Mouse (Mus musculus) gastrocnemius, adult 8-10 months (tissue): ENCODE data around the gene Ercc5. TPM values are rescaled to one million over a fixed set of nuclear protein-coding genes. Genes with fewer than 3 reads are reported as not detected.

Source experiments
- DNase-seq, 2 experiments: peaks; one replicate each; pipeline ENCODE4 v3.0.0; 2022; ENCODE audit warnings: low spot score in 2 of 2
- total RNA-seq, 4 experiments: library from RNA; stranded (reverse); gene quantifications; 2 replicates each; pipeline ENCODE4 v1.2.4; 2022

Gene Ercc5
- total RNA-seq, 4 experiments from 2014 or later = 9.1 to 16.4 (median 13.7) TPM

DNA sequence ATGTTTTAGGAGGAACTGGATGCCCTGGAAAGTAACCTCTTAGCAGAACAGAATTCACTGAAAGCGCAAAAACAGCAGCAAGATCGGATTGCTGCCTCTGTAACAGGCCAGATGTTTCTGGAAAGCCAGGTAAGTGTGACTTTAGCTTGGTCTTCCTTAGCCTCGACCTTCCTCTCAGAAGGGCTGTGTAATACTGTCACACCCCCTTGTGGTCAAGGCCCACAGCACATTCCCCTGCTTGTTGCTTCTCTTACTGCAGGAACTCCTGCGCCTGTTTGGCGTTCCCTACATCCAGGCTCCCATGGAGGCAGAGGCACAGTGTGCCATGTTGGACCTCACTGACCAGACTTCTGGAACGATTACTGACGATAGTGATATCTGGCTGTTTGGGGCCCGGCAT is 26.4 kb downstream of the Ercc5 start:
- DNase-seq = no peak

DNA sequence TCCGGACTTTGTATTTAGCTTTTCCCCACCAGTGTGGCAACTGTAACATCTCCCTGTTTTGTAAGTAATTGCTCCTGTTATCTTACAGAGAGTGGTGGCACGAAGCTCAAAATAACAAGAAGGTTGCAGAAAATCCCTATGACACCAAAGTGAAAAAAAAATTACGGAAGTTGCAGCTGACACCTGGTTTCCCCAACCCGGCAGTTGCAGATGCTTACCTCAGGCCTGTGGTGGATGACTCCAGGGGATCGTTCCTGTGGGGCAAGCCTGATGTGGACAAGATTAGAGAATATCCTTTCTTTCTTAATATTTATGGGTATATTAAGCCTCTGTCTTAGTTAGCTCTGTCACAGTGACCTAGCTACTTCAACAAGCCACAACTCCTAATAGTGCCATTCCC is 30.5 kb downstream of the Ercc5 start:
- no peak for DNase-seq

DNA sequence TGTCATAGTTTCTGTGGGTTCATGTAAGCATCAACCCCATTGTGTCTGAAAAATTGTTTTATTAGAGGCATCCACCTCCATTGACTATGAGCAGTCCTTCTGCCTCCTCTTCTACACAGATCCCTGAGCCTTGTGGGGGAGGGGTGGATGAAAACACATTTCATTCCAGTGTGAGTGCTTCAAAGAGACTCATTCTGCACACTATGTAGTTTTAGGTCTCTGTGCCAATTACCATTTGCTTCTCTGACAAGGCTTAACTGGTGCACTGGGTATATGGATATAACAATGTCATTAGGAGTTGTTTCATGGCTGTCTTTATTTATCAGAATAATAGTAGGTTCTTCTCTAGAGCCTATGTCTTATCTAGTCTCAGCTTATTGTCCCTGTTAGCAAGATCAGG is 38.9 kb downstream of the Ercc5 start:
- DNase-seq = no peak

DNA sequence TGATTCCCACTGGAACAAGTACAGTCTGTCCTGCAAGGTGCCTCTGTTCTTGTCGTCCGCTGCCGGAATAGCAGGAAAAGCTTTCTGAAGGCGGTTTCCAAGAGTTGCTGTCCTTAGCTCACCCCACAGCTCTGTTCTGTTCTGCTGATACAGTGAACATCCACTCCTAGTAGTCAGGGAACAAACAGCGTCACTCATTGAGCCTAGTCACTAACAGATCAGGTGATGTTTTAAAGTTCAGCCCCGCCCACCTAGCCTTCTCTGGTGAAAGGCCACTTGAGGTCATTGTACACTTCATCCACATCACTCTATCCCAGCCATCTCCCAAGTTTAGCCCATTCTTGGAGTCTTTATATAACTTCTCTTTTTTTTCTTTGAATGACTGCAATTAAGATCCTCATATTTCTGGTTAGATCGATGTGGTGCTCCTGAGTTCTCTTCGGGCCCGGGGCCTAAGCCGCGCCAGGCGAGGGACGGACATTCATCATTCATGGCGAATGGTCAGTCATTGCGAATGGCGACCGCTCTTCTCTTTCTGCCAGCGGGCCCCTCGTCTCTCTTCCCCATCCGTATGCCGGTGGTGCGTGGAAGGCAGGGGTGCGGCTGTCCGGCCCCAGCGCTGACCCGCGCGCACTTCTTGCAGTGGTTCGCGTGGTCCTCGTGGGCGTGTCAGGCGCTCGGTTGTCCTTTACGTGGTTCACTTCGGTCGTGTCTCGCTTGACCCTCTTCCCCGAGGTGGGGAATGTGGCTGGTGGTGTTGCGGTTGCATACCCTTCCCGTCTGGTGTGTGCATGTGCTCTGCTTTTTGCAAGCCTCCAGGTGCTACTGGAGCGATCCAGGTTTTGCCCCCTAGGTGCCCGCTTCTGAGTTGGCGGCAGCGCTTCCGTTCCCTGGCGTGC is 51.0 kb downstream of the Ercc5 start:
- DNase-seq = peak; percentile 52 to 68

GRCm38 (mm10) chr1:44202876-44203275 is 55.3 kb downstream of the Ercc5 start:
- DNase-seq = no peak

GRCm38 (mm10) chr1:44214443-44214842 is 66.9 kb downstream of the Ercc5 start:
- DNase-seq = no peak

DNA sequence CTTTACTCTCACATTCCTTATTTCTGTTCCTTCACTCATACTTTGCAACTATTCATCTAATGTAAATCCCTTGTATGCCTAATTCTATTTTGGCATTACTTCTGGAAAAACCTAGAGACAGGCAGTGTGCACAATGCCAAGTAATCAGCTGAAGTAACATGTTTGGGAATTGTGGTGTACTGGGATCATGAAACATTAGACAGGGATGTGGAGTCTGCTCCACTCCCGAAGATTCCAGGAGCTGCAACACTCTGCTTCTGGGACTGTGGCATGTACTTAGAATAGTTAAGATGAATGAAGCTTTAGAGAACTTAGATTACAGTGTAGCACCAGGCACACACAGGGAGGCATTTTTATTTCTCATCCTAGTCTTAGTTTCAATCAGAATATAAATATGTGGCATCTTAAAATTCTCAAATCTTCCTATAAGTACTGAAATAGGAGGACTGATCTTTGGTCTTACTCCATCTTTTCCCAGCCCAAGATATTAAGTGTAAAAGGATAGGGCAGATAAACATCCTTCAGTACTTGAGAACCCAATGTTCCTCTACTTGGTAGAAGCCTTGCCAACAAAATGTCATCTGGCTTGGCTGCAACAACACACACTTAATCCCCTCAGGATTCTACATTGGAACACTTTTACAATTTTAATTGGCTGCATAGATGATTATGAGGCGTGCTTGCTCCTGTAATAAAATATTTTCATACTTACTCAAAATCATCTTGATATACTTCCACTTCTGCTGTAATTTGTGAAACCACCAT is 69.0 kb downstream of the Ercc5 start:
- DNase-seq = peak; percentile 10 to 38

DNA sequence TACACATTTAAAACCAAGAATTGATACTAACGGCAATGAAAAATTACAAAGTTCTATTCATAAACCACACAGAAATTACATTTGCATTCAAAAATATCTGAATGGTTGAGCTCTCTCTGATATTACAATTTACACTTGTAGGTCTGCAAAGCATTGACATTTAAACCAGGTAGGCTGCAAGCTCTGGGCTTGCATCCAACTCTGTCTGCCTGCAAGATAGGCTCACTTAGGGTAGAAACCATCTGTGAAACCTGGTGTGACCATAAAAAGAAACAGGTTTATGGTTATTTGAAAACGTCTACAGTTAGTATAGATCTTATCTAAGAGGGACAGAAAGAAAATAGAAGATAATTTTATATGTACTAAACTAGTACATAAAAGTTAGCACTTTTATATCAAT is 69.6 kb downstream of the Ercc5 start:
- peak; percentile 12 to 13 for DNase-seq

DNA sequence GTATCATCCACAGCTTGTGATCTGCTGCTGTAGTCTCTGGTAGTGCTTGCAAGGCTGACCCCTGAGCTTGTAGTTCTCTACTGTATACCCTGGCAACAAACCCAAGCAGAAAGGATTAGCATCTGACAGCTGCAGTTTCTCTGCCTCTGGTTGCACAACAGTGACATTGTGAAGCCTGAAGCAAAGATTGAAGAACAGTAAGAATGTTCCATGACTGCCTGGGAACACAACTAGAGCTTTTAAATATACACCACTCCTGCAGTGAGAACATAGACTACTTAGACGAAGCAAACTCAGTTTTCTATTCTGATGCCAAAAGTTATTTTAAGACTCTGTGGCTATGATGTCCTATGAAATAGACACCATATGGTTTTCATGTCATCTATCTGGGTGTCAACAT is 71.3 kb downstream of the Ercc5 start, which contains the start of gene Mettl21e:
Mettl21e (minus strand) TSS at position 86 of the 400 bp plus-strand sequence.
- peak in 1 of 2 experiments; percentile 8 for DNase-seq

DNA sequence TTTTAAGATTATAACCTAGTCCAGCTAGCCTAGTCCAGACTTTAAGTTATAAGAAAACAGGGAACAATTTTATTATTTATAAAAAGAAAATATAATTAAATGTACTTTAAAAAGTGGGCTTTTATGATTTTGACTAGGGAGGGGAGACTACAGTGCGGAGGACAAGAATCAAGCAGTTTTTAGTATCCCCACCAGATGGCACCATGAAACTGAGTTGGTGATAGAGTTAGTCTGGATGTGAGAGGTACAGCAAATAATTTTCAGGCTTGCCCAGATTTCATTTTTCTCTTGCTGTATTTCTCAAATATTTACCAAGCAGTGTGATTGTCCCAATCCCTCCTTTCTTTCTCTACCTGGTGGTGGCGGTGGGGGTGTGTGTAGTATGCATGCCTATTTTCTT is 81.5 kb downstream of the Ercc5 start:
- no peak for DNase-seq

Other genes starting within 250 kb of the Ercc5 start
- gene Tpp2, start 214.1 kb upstream of the Ercc5 start, total RNA-seq = 10 to 100 TPM; 32.0 to 38.6 (median 33.0) TPM
- gene Mettl21c, start 127.7 kb upstream of the Ercc5 start, total RNA-seq = 10 to 100 TPM; 43.6 to 69.2 (median 60.8) TPM
- not detected for gene Gm8251, start 85.8 kb upstream of the Ercc5 start, total RNA-seq
- 1 to 10 TPM; 4.1 to 5.8 (median 4.5) TPM for gene Tex30, start 45.3 kb upstream of the Ercc5 start, total RNA-seq
- 1 to 10 TPM; 3.3 to 4.4 (median 4.3) TPM for gene Kdelc1, start 28.9 kb upstream of the Ercc5 start, total RNA-seq
- gene Bivm, start 28.8 kb upstream of the Ercc5 start, total RNA-seq = 1 to 10 TPM; 6.5 to 8.4 (median 7.0) TPM
- gene Mettl21e, start 71.2 kb downstream of the Ercc5 start, total RNA-seq = 10 to 100 TPM in 2 of 4 experiments, 1 to 10 TPM in 2; 4.6 to 24.6 (median 8.0) TPM